10 mouse cellular contexts compared by ENCODE assay signal in genomic region chr14:32015131-32015770, GRCm38 (mm10). TPM values are rescaled to one million over a fixed set of nuclear protein-coding genes. Genes with fewer than 3 reads are reported as not detected.
DNase-seq lines count a peak whose midpoint lies in the region; ATAC-seq and TF ChIP-seq lines count a peak whose summit lies in the region.
"Had no signal": no experiment of that assay in that cellular context is flagged by ENCODE, and none has a peak within 500 bp of the region (broad histone marks: within the 10 kb centered on the region; RNA-seq: fewer than 3 reads in every experiment).

No protein-coding gene starts in this region.

- peaks cover 4% of the 10 kb centered on the region; the same call in 1 of the 2 replicates for H3K4me1 ChIP-seq in heart, postnatal 0 days (ENCODE audit: control insufficient read depth, insufficient read depth)
- peaks cover 4% of the 10 kb centered on the region; the same call in 1 of the 2 replicates for H3K4me1 ChIP-seq in heart, embryonic 11.5 days (ENCODE audit: control insufficient read depth, insufficient read depth, low read length)
- peaks cover 16% of the 10 kb centered on the region for H3K4me1 ChIP-seq in neural tube, embryonic 13.5 days (replicated peaks)
- peaks cover 20% of the 10 kb centered on the region for H3K4me1 ChIP-seq in forebrain, postnatal 0 days (ENCODE audit: insufficient read depth)

- no peaks in the 10 kb centered on the region for H3K9me3 ChIP-seq in heart, postnatal 0 days (replicated peaks; ENCODE audit: control insufficient read depth, low read length)
- no peaks in the 10 kb centered on the region for H3K9me3 ChIP-seq in heart, embryonic 11.5 days (replicated peaks; ENCODE audit: control insufficient read depth, low read length)
- no peaks in the 10 kb centered on the region for H3K9me3 ChIP-seq in neural tube, embryonic 13.5 days
- H3K9me3 ChIP-seq in forebrain, postnatal 0 days (ENCODE audit: low read length) = no peaks in the 10 kb centered on the region

- no peak for TF ChIP-seq EP300 in heart, postnatal 0 days (IDR thresholded peaks at IDR 0.05; ENCODE audit: low read depth)

- no peak overlapping the region for H3K4me3 ChIP-seq in heart, postnatal 0 days (ENCODE audit: low read depth, low read length)
- no peak overlapping the region for H3K4me3 ChIP-seq in heart, embryonic 11.5 days (ENCODE audit: low read depth, low read length)
- H3K4me3 ChIP-seq in neural tube, embryonic 13.5 days = no peak overlapping the region
- no peak overlapping the region for H3K4me3 ChIP-seq in forebrain, postnatal 0 days (ENCODE audit: low read depth, low read length)

- 81% methylated on average over 7 of the region's 7 CpGs for WGBS in heart, postnatal 0 days
- 94% methylated on average over 7 of the region's 7 CpGs for WGBS in heart, embryonic 11.5 days (ENCODE audit: insufficient replicate concordance)
- 86% methylated on average over 7 of the region's 7 CpGs for WGBS in neural tube, embryonic 13.5 days
- WGBS in forebrain, postnatal 0 days = 69% methylated on average over 7 of the region's 7 CpGs

- ATAC-seq in heart, postnatal 0 days (ENCODE audit: insufficient read depth, low read depth) = 0 out of 2 replicates have a peak, but pooled peaks have one; percentile 51
- no peak for ATAC-seq in heart, embryonic 11.5 days (replicated peaks; ENCODE audit: insufficient number of reproducible peaks, low FRiP score, low TSS enrichment)
- ATAC-seq in neural tube, embryonic 13.5 days (ENCODE audit: low read depth) = no peak
- peak; percentile 7; the same call in 1 of the 2 replicates for ATAC-seq in forebrain, postnatal 0 days

- no peak for TF ChIP-seq CTCF in heart, postnatal 0 days (IDR thresholded peaks at IDR 0.05; ENCODE audit: low read depth)
- no peak for TF ChIP-seq CTCF in forebrain, postnatal 0 days (IDR thresholded peaks at IDR 0.05; ENCODE audit: low read depth)

- peak overlapping the region; percentile 55; the same call in 1 of the 2 replicates for H3K27ac ChIP-seq in heart, postnatal 0 days (ENCODE audit: low read depth)
- no peak overlapping the region for H3K27ac ChIP-seq in heart, embryonic 11.5 days (ENCODE audit: low read depth, low read length)
- 0 out of 2 replicates have a peak overlapping the region, but pooled peaks have one; percentile 33 for H3K27ac ChIP-seq in neural tube, embryonic 13.5 days (replicated peaks)
- 0 out of 2 replicates have a peak overlapping the region, but pooled peaks have one; percentile 88 for H3K27ac ChIP-seq in forebrain, postnatal 0 days (ENCODE audit: low read depth, low read length)

- H3K27me3 ChIP-seq in heart, postnatal 0 days (ENCODE audit: control insufficient read depth, insufficient read depth, low read length) = no peaks in the 10 kb centered on the region
- H3K27me3 ChIP-seq in heart, embryonic 11.5 days (ENCODE audit: control insufficient read depth, insufficient read depth, low read length) = no peaks in the 10 kb centered on the region
- H3K27me3 ChIP-seq in neural tube, embryonic 13.5 days = no peaks in the 10 kb centered on the region
- no peaks in the 10 kb centered on the region for H3K27me3 ChIP-seq in forebrain, postnatal 0 days (ENCODE audit: insufficient read depth, low read length)

- H3K36me3 ChIP-seq in heart, postnatal 0 days (replicated peaks; ENCODE audit: control insufficient read depth, insufficient read depth, low read length) = no peaks in the 10 kb centered on the region
- no peaks in the 10 kb centered on the region for H3K36me3 ChIP-seq in heart, embryonic 11.5 days (ENCODE audit: control insufficient read depth, insufficient read depth, low read length)
- no peaks in the 10 kb centered on the region for H3K36me3 ChIP-seq in neural tube, embryonic 13.5 days
- H3K36me3 ChIP-seq in forebrain, postnatal 0 days (ENCODE audit: insufficient read depth) = no peaks in the 10 kb centered on the region

- H3K9ac ChIP-seq in heart, postnatal 0 days (replicated peaks; ENCODE audit: low read depth, low read length) = no peak overlapping the region
- H3K9ac ChIP-seq in heart, embryonic 11.5 days (ENCODE audit: low read depth, low read length) = no peak overlapping the region
- H3K9ac ChIP-seq in neural tube, embryonic 13.5 days = no peak overlapping the region
- H3K9ac ChIP-seq in forebrain, postnatal 0 days = no peak overlapping the region

- peak; percentile 39 for DNase-seq in heart, postnatal 0 days (ENCODE audit: low spot score)
- no peak for DNase-seq in neural tube, embryonic 10.5 days (ENCODE audit: extremely low spot score, low spot score)
- DNase-seq in forebrain, postnatal 0 days = peak; percentile 25
- no peak for DNase-seq in embryo, embryonic 10 days (ENCODE audit: low spot score)
- DNase-seq in right cerebral cortex, postnatal 25 days = no peak
- DNase-seq: liver had no signal

- no peak overlapping the region for H3K4me2 ChIP-seq in heart, postnatal 0 days (ENCODE audit: low read depth, low read length)
- H3K4me2 ChIP-seq in heart, embryonic 11.5 days = no peak overlapping the region
- H3K4me2 ChIP-seq in neural tube, embryonic 13.5 days = no peak overlapping the region
- no peak overlapping the region for H3K4me2 ChIP-seq in forebrain, postnatal 0 days (ENCODE audit: low read depth)

RNA-seq across cellular contexts. Expression of gene Galnt15, which starts 13.5 kb away (rescaled TPM):
- total RNA-seq in heart, postnatal 0 days (2014; rRNA removed; ENCODE audit: low replicate concordance) = 2.7 and 3.3 TPM in 2 replicates
- polyA plus RNA-seq in heart, postnatal 0 days (2015; fragmentation: Nextera tagmentation; extraction: Ambion mirVana) = 0.88 and 0.94 TPM in 2 replicates
- polyA plus RNA-seq in heart, embryonic 11.5 days (2014; fragmentation: Nextera tagmentation; extraction: Ambion mirVana) = 0.15 and 0.19 TPM in 2 replicates
- 0.15 and 0.23 TPM in 2 replicates for polyA plus RNA-seq in neural tube, embryonic 13.5 days (2015; fragmentation: Nextera tagmentation; extraction: Ambion mirVana)
- 0.92 and 1.8 TPM in 2 replicates for total RNA-seq in forebrain, postnatal 0 days (2014; rRNA removed)
- 0.48 and 0.54 TPM in 2 replicates for polyA plus RNA-seq in forebrain, postnatal 0 days (2015; fragmentation: Nextera tagmentation; extraction: Ambion mirVana)
- total RNA-seq: ES-E14; monocyte, adult 5-6 weeks had no signal

Comparison
In these comparisons a context has a peak if more than half of its experiments do, and no peak if none do; other contexts are left out.
1. ATAC-seq: peak in heart, postnatal 0 days (single experiment) and forebrain, postnatal 0 days (single experiment); none in heart, embryonic 11.5 days (single experiment) and neural tube, embryonic 13.5 days (single experiment).
2. DNase-seq: peak in heart, postnatal 0 days (single experiment) and forebrain, postnatal 0 days (single experiment); none in neural tube, embryonic 10.5 days (single experiment), embryo, embryonic 10 days (single experiment) and right cerebral cortex, postnatal 25 days (single experiment).